Mouse (Mus musculus): ENCODE results near the gene Tbc1d1.

Tbc1d1 gene

GRCm38 (mm10) chr5:64240941-64241682 is 85.0 kb downstream of the Tbc1d1 start:
- no peak for DNase-seq

GRCm38 (mm10) chr5:64241867-64242266 is 85.8 kb downstream of the Tbc1d1 start:
- DNase-seq: no peak

GRCm38 (mm10) chr5:64242795-64243455 is 86.8 kb downstream of the Tbc1d1 start:
- DNase-seq: no peak

GRCm38 (mm10) chr5:64243666-64244065 is 87.6 kb downstream of the Tbc1d1 start:
- no peak for DNase-seq

- no peak for DNase-seq
These were observed 88.2 kb downstream of the Tbc1d1 start for GRCm38 (mm10) chr5:64244283-64244682.

GRCm38 (mm10) chr5:64244745-64245144 is 88.6 kb downstream of the Tbc1d1 start:
- DNase-seq: no peak

- DNase-seq: peak; percentile 29
These were observed 95.3 kb downstream of the Tbc1d1 start for GRCm38 (mm10) chr5:64251435-64251834.

GRCm38 (mm10) chr5:64254278-64254677 is 98.2 kb downstream of the Tbc1d1 start:
- DNase-seq: no peak

- no peak for DNase-seq
These were observed 98.9 kb downstream of the Tbc1d1 start for GRCm38 (mm10) chr5:64254988-64255387.

- no peak for DNase-seq
These were observed 107.2 kb downstream of the Tbc1d1 start for GRCm38 (mm10) chr5:64263348-64263747.

- no peak for DNase-seq
These were observed 107.9 kb downstream of the Tbc1d1 start for GRCm38 (mm10) chr5:64263898-64264478.

GRCm38 (mm10) chr5:64265145-64265544 is 109.0 kb downstream of the Tbc1d1 start:
- peak; percentile 32 for DNase-seq

GRCm38 (mm10) chr5:64265906-64266305 is 109.8 kb downstream of the Tbc1d1 start:
- DNase-seq: no peak

GRCm38 (mm10) chr5:64266534-64266933 is 110.4 kb downstream of the Tbc1d1 start:
- no peak for DNase-seq

- DNase-seq: no peak
These were observed 111.2 kb downstream of the Tbc1d1 start for GRCm38 (mm10) chr5:64267279-64267678.

GRCm38 (mm10) chr5:64269669-64270068 is 113.6 kb downstream of the Tbc1d1 start:
- DNase-seq: no peak

- DNase-seq: no peak
These were observed 117.4 kb downstream of the Tbc1d1 start for GRCm38 (mm10) chr5:64273517-64273916.

- DNase-seq: no peak
These were observed 118.2 kb downstream of the Tbc1d1 start for GRCm38 (mm10) chr5:64274296-64274695.

GRCm38 (mm10) chr5:64274738-64275451 is 118.8 kb downstream of the Tbc1d1 start:
- peak; percentile 43 for DNase-seq

- DNase-seq: no peak
These were observed 121.6 kb downstream of the Tbc1d1 start for GRCm38 (mm10) chr5:64277646-64278191.

- DNase-seq: no peak
These were observed 123.6 kb downstream of the Tbc1d1 start for GRCm38 (mm10) chr5:64279668-64280067.

- DNase-seq: no peak
These were observed 124.1 kb downstream of the Tbc1d1 start for GRCm38 (mm10) chr5:64280191-64280590.

- no peak for DNase-seq
These were observed 124.5 kb downstream of the Tbc1d1 start for GRCm38 (mm10) chr5:64280613-64281012.
